Mouse (Mus musculus) CH12F3 (cell line): ENCODE data around the gene Ndrg3.

Source experiments
- in situ Hi-C: fragments of 300-500 bp; cut with MboI; formaldehyde crosslinking; loops from 2 replicates; pipeline ENCODE4 v1.14.3; 2020; ENCODE audit warnings: low sequenced_read_pairs

Ndrg3 gene

DNA sequence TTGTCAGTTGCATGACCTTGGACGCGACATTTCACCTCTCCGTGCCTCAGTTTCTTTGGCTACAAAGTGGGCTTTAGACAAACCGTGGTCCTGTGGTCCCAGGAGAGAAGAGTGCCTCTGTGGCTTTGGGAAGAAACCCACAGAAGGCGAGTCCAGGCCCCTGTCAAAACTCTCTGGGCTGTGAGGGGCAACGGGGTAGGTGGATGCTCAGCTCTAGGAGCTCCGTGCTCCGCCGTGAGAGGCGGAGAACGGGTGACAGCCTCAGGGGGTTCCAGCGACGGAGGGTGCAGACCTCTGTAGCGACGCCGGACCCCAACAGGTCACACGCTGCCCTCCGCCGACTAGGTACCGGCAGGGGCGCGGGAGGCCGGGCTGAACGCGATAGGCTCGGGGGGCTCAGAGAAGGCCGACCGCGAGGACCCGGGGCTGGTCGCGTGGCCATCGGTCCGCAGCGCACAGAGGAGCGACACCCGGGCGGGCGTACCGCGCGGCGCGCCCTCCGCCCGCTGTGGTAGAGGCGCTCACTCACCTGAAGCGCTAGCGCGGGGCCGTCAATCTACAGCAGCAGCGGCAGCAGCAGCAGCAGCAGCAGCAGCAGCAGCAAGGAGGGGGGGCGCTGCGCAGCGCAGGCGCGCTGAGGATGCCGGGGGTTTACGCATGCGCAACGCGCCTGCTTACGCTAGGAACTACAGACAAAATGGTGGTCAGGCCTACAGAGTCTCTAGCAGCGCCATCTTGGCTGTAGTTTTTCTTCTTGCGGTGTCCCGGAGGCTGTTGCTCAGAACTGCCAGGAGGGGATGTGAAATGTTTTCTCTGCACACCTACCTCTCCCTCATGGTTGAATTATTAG, at the start of gene Ndrg3:
Gene Ndrg3 (minus strand): TSS at position 587 of the 850 bp plus-strand sequence.
- in situ Hi-C loops: no loop called here

GRCm38 (mm10) chr2:157041421-157041820, 49.6 kb upstream of the Ndrg3 start:
- in situ Hi-C loops: no loop called here

- in situ Hi-C loops: no loop called here
These were observed 48.8 kb upstream of the Ndrg3 start for GRCm38 (mm10) chr2:157040649-157041046.

DNA sequence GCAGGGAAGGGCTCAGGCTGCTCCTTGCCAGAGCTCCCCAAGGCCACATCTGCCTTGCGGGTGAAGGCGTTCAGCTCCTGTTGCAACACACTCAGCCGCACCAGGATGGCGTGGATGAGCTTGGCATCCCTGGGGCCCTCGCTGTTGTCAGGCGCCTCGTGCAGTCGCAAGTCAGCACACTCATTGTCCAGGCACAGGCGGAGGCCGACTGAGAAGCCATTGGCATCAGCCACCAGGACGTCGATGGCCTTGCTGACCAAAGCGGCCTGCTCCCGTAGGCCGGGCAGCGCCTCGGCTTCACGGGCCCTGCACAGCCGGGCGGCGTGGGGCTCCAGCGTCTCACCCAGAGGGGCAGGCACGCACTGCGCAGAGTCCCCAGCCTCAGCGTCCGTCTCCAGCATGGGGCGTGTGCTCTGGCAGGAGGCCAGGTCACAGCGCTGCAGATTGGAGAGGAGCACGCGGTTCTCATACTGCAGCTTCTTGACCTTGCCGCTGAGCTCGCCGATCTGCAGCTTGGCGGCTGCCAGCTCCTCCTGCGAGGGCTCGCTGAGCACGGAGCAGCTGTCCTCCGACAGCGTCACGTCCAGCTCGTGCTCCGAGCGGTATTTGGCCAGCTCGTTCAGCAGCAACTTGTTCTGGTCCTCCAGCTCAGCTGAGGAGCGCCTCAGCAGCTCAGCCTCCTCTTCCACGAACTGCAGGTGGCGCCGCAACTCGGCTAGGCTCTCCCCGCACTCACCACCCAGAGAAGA, 48.2 kb upstream of the Ndrg3 start:
- in situ Hi-C loops: no loop called here

DNA sequence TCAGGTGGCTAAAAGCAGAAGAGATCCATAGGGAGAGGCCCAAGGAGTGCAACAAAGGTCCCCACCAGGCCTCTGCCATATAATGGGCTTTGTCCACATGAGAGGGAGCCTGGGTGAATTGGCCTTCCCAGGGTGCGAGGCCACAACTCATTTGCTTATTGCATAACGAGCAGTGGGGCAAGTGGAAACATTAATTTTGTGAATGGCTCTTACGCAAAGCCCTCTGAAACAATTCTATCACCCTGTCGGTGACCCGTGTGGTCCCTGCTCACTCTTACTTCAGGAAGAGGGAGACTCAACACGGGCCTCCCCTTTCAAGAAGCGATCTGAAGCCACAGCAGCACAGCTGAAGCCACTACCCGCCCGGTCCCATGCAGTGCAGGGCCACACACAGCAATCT, 45.4 kb upstream of the Ndrg3 start:
- in situ Hi-C loops: no loop called here

- in situ Hi-C loops: no loop called here
These were observed 44.5 kb upstream of the Ndrg3 start for GRCm38 (mm10) chr2:157036400-157036799.

DNA sequence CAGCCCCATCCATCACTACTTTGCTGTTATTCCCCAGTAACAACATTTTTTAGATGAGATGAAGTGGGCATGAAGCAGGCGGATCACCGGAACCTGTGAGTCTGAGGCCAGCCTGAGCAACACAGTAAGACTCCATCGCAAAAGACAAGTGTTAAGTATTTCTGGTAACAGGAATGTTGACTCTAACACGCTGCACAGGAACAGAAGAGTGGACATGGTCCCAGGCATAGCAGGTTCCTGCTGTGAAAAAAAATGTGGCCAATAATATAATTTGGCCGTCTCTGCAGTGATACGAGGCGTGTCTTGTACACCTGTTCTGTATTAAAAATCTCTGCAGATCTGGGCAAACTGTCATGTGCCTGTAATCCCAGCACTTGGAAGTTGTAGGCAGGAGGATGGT, 43.5 kb upstream of the Ndrg3 start:
- in situ Hi-C loops: no loop called here

- in situ Hi-C loops: no loop called here
These were observed 38.9 kb upstream of the Ndrg3 start for GRCm38 (mm10) chr2:157030804-157031203.

DNA sequence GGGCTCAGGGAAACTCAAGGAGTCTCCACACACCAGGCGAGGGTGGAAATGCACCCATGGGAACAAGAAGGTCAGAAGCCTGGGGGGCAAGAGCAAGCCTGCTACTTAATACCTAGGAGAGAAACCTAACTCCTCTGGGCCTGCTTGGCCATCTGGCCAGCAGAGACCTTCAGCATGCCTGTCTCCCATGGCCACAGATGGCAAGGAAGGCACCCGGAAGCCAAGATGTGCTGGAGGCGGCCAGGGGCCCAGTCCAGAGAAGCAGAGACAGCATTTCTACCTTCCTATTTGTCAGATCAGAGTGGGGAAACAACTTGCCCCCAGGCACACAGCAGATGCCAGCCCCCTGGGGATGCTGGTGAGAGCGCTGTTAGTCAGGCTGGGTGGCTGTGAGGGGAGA, 36.4 kb upstream of the Ndrg3 start:
- in situ Hi-C loops: no loop called here

GRCm38 (mm10) chr2:157027106-157028008, 35.5 kb upstream of the Ndrg3 start:
- in situ Hi-C loops: no loop called here

DNA sequence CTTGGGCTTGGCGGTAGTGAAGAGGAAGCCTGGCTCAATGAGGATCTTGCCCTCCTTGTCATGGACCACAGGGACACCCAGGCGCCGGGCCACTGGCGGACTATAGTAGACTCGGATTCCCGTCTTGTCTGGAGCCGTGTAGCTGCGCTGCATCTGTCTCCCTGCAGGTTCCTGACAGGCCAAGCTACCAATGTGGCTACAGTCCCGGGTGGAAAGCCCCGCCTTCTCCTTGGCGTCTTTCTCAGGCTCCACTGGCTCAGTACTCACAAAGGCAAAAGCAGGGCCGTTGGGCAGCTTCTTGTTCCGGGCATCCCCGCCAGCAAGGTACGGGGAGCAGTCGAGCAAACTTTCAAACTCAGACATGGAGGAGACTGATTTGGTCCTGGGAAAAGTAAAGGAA, 29.3 kb upstream of the Ndrg3 start:
- in situ Hi-C loops: no loop called here

DNA sequence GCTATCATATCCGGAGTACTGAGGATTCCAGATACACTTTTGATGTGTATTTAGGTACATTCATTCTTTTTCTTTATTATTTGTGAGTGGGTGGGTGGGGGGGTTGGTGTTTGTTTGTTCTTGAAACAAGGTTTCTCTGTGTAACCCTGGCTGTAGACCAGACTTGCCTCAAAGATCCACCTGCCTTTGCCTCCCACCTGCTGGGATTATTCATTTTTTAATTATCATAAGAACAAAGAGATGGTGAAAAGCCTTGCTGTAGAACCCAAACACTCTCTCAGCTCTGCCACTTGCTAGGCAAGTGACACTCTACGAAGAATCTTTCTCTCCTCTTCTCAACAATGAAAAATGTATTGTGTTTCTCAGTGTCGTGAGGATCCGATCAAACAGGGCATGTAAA, 27.4 kb upstream of the Ndrg3 start:
- in situ Hi-C loops: no loop called here

- in situ Hi-C loops: no loop called here
These were observed 24.8 kb upstream of the Ndrg3 start for GRCm38 (mm10) chr2:157016529-157017270.

- in situ Hi-C loops: no loop called here
These were observed 20.5 kb upstream of the Ndrg3 start for GRCm38 (mm10) chr2:157012341-157012740.

GRCm38 (mm10) chr2:157010634-157011310, 18.9 kb upstream of the Ndrg3 start:
- in situ Hi-C loops: no loop called here

- in situ Hi-C loops: no loop called here
These were observed 18.3 kb upstream of the Ndrg3 start for GRCm38 (mm10) chr2:157010121-157010520.

DNA sequence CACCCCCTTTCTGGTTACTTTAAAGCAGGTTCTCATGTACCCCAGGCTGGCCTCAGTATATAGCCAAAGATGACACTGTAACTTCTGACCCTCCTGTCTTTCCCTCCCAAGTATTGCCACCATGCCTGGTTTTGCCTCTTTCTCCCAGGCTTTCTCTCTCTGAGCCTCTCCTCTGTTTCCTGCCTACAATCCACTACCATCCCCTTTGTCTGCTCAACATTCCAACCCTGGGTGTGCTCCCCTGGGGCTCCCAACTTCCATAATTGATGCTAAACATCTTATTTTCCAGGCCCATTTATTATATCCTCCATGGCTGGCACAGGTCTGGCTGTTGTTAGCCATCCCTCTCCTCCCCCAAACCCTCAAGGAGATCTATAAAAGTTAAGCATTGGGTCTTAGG, 16.7 kb upstream of the Ndrg3 start:
- in situ Hi-C loops: no loop called here

DNA sequence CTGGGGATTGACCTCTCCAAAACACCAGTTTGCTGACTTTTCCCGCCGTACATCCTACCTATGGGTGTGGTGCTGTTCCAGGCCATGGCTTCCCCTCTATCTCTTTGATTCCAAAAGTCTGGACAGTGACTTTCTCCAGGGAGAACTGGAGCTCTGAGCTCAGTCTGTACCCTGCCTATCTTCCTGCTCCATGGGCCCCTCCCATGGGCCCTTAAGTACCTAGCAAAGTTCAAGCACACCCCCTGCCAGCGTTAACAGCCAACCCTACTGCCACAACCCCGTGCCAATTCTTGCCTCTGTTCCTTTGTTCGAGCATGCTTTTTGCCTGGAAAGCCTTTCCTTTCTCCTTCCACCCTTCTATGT, 15.4 kb upstream of the Ndrg3 start:
- in situ Hi-C loops: no loop called here

DNA sequence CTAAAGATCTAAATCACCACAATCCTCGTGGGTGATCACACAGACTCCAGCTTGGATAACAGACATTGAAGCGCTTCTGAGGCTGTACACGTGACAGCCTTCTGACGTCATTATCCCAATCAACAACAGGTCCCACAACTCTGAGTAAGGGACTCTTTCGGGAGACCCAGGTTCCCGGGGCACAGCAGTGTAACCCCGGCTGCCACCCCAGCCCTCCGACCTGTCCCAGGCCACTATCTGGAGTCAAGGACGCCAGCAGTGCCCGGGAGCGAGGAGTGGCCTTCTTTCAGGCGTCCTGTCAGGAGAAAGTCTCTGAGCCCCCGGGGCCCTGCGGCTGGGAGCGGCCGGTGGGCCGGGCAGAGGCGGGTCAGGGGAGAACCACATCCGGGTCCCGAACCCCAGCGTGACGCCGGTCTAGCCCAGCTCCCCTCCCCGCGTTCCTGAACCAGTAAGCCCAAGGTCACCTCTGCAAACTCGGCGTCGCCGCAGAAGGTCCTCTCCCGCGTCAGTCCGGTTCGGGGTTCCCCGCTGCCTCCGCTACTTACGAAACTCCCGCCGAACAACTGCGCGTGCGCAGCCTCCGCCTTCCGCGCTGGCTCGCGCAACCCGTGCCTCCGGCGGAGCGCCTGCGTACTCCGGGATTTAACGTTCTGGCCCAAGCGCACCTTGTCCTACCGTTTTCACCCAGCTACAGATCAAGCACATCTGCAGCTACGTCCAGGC, 14.8 kb upstream of the Ndrg3 start, which contains the start of gene Dsn1:
Gene Dsn1 (minus strand): TSS at position 644 of the 723 bp plus-strand sequence.
- in situ Hi-C loops: no loop called here
